Mouse (Mus musculus): Measurements from ENCODE around the gene Tmem151a.

DNA sequence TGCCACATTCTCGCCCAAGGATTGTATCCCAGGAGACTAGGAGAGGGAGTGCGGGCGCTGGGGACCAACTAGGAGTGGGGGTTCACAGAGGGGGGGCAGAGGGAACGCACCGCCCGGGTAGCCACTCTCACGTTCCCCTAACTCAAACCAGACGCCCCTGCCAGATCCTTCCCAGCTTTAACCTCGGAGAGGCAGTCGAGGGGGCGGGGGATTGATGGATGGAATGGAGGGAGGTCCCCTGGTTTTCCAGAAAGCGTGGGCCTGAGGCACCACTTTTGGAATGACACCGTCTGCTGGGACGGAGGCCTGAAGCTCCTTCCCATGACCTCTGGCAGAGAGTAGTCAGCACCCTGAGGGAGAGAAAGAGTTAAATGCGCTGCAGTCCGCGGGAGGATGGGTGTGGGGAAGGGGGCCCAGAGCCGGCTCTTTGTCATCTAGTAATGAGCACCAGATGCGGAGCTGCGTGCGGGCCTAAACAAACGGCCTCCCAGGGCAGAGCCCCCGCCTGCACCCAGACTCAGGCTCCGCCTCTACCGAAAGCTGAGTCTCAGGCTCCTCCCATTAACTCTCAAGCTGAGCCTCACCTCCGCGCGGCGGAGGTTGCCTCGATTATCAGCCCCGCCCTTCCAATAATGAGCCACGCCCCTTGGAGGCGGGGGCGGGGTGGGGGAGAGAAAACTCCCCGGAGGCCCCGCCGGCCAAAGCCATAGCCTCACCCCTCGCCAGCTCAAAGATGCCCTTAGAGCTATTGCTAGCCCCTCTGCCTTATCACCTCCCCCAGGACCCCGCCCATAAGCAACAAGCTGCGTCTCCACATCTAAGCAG is 13.6 kb downstream of the Tmem151a start:
- TF ChIP-seq JUN (IDR thresholded peaks at IDR 0.05; ENCODE audit: insufficient read depth, low read depth, low read length), result no peak
- TF ChIP-seq ZC3H11A (IDR thresholded peaks at IDR 0.05; ENCODE audit: low read depth, low read length), result no peak
- no peak for TF ChIP-seq ZKSCAN1 (IDR thresholded peaks at IDR 0.05; ENCODE audit: borderline replicate concordance, low read depth, low read length)
- TF ChIP-seq RCOR1 (conservative IDR thresholded peaks at IDR 0.05; ENCODE audit: low read depth, low read length), result no peak
- no peak for TF ChIP-seq ZMIZ1 (IDR thresholded peaks at IDR 0.05; ENCODE audit: low read depth, low read length)
- TF ChIP-seq NRF1 (IDR thresholded peaks at IDR 0.05; ENCODE audit: low read depth, low read length), result no peak
- TF ChIP-seq POLR2A (IDR thresholded peaks at IDR 0.05; ENCODE audit: low read depth, low read length), result no peak
- TF ChIP-seq EP300 (IDR thresholded peaks at IDR 0.05; ENCODE audit: low read length), result no peak
- TF ChIP-seq USF1 (IDR thresholded peaks at IDR 0.05; ENCODE audit: low read depth, low read length), result no peak
- no peak for TF ChIP-seq CTCF (conservative IDR thresholded peaks at IDR 0.05 in 1 of 2, IDR thresholded peaks at IDR 0.05 in 1 of 2; ENCODE audit: low read depth in 2 of 2, low read length in 2 of 2)
